Mouse (Mus musculus) thymus, postnatal 36 days (tissue): Measurements from ENCODE around the gene Dnajc2.
"Not testable (repeated sequence)": the region's sequence is repeated elsewhere in the genome, so short reads cannot be mapped to it uniquely, and the experiment has no call there.

Experiments used
- DNase-seq, 2 experiments: peaks; one replicate each; pipeline ENCODE4 v3.0.0; 2022; ENCODE audit warnings: mixed read lengths in 2 of 2

Gene Dnajc2

DNA sequence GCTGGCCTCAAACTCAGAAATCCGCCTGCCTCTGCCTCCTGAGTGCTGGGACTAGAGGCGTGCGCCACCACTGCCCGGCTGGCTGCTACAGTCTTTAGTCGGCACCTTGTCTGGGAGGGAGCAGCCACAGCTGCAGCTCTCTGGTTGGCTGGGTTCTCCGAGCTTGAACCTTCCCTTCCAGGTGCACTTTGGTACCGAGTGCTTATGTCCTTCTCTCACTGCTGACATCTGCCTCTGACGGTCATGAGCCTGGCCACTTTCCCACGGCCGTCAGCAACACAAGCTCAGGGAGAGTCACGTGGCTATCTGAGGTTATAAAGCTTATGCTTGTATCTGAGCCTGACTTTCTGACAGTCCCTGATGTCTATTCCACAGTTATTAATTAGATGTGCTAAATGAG lies 45.9 kb downstream of the Dnajc2 start:
- no peak for DNase-seq

DNA sequence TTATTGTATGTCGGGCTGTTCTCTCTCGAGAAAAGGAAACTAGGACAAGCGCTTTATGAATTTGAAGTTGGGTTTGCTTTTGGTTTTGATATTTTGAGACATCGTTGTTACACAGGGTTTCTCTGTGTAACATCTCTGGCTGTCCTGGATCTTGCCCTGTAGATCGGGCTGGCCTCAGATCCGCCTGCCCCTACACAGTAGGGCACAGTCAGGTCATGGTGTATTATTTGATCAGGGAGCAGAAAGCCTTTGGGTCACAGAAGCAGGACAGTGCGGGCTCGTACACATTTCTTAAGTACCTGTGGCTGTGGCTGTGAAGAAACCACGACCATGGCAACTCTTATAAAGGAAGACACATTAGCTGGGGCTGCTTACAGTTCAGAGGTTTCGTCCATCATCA lies 47.4 kb downstream of the Dnajc2 start:
- no peak for DNase-seq

DNA sequence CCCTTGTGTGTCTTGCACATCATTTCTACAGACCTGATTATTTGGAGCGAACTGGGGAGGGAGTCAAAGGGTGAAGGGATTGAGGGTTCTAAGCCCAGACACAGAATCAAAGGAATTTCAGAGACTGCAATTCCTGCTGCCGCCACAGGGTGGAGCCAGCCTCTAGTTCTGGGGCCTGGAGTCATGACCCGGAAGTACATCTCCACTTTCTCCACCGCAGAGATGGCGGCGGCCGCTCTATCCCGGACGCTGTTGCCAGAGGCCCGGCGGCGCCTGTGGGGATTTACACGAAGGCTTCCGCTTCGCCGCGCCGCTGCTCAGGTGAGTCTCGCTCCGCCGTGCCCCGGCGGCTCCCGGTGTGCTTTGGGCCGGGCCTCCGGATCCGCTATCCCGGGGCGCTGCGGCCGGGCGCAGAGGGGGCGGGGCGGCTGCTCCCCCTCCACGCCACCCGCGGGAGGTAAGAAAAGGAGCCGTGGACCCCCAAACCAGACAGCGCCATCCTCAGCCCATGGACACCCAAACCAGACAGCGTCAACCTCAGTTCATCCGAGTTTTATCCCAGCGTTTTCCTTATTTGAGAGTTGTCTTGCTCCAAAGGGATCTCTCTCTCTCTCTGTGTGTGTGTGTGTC lies 48.0 kb downstream of the Dnajc2 start, which contains the start of gene Pmpcb:
Gene Pmpcb, plus strand, starts transcription at position 186 of the 630 bp plus-strand sequence.
- peak; percentile 86 to 87 for DNase-seq

DNA sequence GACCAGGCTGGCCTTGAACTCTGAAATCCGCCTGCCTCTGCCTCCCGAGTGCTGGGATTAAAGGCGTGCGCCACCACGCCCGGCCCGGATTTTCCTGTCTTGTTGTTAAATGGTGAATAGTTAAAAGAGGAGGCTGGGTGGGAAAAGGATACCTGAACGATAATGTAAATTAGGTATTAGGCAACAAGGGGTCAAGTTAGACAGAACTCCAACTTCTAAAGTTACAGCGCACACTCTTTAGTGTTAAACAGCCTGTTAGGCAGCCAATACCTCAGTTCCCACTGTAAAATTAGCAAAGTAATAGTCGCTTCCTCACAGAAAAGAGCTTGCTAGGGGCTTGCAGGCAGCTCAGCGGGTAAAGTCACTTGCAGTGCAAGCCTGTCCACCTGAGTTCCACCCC lies 49.0 kb downstream of the Dnajc2 start:
- no peak for DNase-seq

DNA sequence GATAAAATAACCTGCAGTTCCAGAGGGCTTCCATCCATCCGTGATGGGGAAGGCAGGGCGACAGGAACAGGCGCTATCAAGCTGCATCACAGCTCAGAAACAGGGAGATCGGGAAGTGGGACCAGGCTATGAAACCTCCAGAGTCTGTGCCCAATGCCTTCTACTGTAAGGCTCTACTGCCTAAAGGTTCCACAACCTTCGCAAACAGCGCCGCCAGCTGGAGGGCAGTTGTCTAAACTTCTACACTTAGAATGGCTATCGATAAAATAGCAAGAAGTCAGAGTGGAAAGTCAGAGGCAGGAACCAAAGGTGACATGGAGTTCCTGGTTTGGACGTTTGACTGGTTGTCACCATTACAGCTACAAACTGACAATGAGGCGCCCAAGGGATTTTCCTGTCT lies 49.5 kb downstream of the Dnajc2 start:
- peak; percentile 75 to 77 for DNase-seq

DNA sequence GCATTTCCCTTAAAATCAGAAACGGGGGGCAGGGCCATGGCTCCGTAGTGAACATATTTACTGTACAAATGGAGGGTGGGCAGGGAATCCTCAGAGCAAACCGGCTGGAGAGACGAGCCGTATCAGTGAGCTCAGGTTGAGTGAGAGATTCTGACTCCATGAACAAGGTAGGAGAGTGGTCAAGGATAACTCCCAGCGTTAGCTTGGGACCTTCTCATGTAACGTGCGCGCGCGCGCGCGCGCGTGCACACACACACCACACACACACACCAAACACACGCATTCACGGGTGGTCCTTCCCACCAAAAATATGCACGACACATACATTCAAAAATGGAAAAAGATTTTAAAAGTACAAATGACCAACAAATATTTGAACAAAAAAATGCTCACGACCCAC lies 50.0 kb downstream of the Dnajc2 start:
- no peak for DNase-seq

DNA sequence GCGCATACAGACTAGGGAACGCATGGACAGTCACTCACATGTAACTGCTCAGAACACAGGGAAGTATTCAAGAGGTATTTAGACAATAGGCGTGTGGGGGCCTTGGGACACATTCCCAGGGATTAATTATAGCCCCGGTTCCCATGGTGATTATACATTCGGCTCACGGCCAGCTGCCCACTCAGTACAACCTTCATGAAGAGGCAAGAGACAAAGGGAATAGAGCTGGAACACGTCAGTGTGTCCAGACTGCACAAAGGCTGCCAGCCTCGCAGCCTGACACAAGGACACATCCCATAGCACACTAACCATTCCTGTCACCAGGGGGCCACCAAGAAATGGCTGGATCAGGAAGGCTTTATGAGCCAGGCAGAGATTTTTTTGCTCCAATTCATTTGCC lies 52.1 kb downstream of the Dnajc2 start:
- DNase-seq, result no peak

DNA sequence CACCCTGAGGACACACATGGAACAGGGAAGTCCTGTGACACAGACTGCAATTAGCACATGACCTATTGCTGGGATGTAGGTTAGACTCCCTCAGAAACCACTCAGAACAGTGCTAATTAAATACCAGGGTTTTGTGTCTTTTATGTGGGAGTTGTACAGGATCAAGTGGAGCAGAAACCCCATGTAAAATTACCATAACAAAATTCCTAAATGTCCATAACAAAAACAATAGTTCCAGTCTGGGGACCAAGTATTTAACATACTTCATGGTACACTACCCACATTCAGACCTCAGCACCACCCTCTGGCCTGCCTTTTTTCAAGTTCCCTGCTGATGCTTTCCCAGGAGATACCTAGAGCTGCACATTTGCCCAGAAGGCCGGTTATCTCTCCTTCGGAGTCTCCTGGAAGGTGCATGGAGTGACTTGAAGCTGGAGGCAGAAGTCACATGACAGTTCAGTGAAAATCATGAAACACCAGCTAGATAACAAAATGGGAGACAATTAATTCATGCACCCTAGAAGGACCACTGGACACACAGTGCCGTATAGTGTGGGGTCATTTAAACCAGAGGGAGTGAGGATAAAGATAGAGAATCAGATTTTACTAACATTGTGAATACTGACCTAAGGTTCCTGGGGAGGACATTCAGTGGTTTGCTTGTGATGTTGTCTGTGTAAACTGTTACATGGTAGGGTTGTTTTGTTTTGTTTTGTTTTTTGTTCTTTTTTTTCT lies 52.7 kb downstream of the Dnajc2 start:
- DNase-seq, result no peak

DNA sequence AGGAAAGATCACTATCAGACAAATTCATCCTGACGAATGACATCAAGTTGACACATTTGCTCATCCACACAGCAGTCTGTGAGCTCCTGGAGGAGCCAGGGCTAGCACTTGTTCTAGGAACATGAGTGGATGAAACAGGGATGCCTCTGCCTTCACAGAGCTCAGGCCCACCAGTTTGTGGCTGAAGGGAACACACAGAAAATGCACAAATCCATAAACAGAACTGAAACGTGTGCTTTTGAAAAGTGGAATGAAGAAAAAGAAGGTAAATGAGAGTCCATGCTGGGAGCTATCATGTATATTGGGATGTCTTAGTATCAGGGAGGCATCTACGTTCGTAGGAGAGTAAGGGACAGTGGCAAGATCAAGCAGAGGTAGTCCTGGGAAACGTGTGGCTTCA lies 55.9 kb downstream of the Dnajc2 start:
- no peak for DNase-seq

DNA sequence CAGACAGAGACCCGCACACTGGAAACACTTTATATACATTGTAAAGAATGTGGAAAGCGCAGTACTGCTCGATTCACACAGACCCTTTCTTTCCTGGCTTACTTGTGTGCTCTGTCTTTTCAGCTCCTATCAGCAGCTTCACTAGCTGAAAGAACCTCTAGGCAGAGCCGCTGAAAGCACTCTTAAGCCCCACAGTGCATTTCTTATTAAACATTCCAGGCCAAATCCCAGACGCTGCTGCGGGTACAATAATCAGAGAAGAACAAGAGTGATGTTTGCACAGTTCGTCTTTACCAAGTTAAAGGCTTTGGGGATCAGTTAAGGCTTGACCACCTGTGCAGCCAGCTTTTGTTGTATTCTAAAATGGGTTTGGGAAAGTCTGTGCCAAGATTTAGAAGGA lies 60.2 kb downstream of the Dnajc2 start:
- no peak for DNase-seq

DNA sequence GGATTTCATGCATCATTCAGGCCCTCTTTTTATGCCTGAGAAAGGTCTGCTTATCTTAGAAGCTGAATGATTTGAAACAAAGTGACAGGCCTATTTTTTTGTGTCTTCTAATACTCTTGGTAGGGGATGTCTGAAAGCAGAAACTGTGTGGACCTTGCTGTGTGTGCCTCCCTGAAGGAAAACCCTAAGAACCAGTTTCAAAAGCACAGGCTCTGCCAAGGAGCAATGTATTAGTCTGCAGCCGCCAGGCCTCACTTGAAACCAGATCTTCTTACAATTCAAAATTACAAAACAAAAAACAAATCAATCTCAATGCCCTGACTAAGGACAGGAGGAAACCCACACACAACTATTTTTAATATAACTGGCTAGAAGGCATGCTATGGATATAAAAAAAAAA lies 60.6 kb downstream of the Dnajc2 start:
- DNase-seq, result no peak

DNA sequence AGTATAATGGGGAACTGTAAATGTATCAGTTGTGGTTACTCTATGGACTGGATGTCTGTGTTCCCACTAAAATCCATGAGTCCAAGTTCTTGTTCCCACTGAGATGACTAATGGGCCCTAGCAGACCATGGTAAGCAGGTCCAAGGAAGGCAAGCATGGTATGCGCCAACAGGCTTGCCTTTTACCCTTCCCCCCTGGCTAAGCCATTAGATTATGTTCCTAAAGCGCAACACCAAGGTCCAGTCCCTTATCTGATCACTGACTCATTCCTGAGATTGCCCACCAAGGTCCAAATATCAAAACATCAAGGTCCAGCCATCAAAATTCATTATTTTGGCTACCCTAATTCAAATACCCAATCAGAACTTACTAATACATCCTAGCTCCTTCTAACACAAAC lies 65.8 kb downstream of the Dnajc2 start:
- no peak for DNase-seq

DNA sequence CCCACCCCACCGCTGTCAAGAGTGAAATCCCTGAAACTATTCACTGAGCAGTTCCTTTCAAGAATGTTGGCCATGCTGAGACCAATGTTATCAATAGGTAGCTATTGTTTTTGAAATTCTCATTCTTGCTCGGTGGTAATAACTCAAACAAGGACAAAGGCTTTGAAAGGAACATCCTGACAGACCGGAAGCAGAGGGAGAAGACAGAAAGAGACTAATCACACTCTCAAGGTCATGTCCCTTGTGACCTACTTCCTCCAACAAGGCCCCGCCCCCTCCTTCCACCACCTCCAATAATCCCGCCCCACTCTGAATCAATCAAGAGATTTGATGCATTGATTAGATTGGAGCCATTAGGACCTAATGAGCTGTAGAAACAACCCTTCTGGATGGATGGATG lies 66.5 kb downstream of the Dnajc2 start:
- no peak for DNase-seq

DNA sequence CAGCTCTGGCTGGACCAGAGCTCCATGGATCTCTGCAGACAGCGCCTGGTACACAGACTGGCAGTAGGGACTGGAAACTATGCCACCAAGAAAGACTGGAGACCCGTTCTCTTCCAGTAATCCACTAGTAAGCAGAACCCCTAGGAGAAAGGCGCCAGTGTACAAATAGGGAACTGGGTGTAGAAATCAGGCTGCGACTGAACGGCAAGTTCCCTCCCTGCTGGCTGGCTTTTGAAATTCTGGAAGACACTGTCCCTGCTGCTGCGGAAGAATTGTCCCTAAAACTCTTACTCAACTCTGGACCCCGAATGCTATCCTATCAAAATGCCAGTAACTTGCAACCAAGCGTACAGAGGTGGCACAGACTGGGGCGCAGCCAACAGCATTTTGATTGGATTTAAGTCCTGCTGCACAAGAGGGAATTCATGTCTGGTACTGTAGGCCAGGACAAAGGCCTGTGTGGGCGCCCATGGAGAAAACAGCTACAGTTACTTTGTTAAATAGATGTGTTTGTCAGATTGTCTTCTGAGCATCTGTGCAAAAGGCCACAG lies 67.8 kb downstream of the Dnajc2 start:
- no peak for DNase-seq

DNA sequence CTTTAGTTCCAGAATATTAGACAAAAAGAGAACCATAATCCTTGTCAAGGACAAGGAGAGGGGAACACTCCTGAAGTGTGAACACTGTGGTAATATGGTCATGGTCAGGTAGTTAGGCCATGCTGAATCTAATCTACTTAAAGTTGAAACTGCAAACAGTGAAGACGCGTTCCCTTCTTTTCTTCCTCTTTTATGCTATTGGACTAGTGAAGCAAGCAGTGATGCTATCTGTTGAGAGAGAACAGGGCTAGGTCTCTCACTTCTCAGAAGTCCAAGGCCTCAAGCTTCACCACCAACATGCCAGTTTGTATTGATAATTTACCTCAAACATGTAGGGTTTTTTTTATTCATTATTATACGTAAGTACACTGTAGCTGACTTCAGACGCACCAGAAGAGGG lies 70.6 kb downstream of the Dnajc2 start:
- no peak for DNase-seq

DNA sequence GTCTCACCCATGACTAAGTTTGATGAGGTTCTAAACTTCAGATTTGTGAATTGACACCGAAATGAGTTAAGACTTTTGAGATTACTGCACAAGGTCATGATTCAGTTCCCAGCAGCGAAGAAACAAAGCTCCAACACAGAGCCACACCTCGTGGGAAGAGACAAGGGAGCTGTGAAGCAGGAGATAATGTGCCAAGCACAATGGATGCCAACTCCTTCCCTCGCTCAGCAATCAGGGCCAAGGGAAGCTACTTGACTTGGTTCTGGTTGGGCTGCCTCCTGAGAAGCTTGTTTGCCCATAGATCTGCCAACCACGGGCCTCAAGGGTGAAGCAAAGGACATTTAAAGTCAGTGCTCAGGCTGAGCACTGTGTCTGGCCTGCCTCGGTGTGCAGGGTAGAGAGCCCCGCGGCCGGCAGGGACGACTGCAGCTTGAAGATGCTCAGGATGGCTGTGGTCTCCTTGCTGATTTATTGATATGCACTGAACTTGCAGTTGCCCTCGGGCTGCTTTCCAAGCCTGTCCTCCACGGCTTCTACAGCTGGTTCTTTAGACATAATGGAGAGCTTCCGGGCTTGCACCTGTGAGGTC lies 72.8 kb downstream of the Dnajc2 start:
- DNase-seq, result no peak

DNA sequence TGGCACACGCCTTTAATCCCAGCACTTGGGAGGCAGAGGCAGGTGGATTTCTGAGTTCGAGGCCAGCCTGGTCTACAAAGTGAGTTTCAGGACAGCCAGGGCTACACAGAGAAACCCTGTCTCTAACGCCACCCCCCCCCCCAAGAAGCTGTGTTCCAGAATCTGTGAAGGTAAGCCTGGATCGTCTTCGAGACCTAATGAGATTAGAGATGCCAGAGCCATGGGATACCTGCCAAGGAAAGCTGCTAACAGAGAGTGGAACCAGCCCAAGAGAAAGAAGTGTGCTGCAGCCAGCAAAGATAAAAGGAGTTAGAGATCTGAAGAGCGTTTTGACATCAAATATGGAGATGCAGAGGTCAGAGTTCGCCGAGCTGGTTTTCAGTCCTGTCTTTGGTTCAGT lies 77.0 kb downstream of the Dnajc2 start:
- DNase-seq, result not testable (repeated sequence)
